Mouse (Mus musculus): ENCODE measurements at regions not wholly inside any gene's neighbourhood (a gene's known extent, or its start where the extent isn't known, plus 50 kb on each side); places are given as distances from the start of the nearest gene placed in this dataset.

DNA sequence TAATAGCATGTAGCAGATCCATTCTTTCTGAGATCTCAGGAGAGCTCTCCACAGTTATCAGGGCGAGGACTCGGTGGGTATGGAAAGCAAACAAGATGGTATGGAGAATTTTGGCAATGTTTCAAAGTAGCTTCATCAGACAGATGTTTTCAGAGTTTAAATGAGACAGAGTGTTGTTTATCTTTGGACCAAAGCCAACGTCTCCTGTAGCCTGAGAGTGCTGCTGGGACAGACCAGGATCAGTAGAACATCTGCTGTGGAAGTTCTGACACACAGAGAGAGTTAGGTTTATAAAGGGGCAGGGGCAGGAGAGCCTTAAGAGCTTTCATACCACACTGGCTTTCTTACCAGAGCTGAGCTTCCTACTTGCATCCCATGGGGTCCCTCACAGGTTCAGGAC is 97.6 kb downstream of the Dact1 start:
- TF ChIP-seq POLR2A (IDR thresholded peaks at IDR 0.05; ENCODE audit: control insufficient read depth, low read depth, low read length) (no peak), CTCF (IDR thresholded peaks at IDR 0.05; ENCODE audit: control insufficient read depth, insufficient read depth, insufficient replicate concordance, low read depth, low read length) (no peak)
- no peak overlapping the region for H3K27ac ChIP-seq (ENCODE audit: control insufficient read depth, insufficient read depth, low read depth, low read length)
- H3K36me3 ChIP-seq (ENCODE audit: control insufficient read depth, insufficient read depth, low read length) = no peaks in the 10 kb centered on the region
- no peak overlapping the region for H3K4me3 ChIP-seq (ENCODE audit: control insufficient read depth, low read depth, low read length)
- H3K27me3 ChIP-seq (ENCODE audit: control insufficient read depth, insufficient read depth, low read length) = no peaks in the 10 kb centered on the region
- no peaks in the 10 kb centered on the region for H3K4me1 ChIP-seq (ENCODE audit: control insufficient read depth, insufficient read depth, low read length)

GRCm38 (mm10) chr12:71408396-71409050 is 98.8 kb downstream of the Dact1 start:
- Histone ChIP-seq H3K4me3 (ENCODE audit: control insufficient read depth, low read depth, low read length) (no peak overlapping the region), H3K27me3 (ENCODE audit: control insufficient read depth, insufficient read depth, low read length) (no peaks in the 10 kb centered on the region), H3K4me1 (ENCODE audit: control insufficient read depth, insufficient read depth, low read length) (no peaks in the 10 kb centered on the region), H3K27ac (ENCODE audit: control insufficient read depth, insufficient read depth, low read depth, low read length) (no peak overlapping the region), H3K36me3 (ENCODE audit: control insufficient read depth, insufficient read depth, low read length) (no peaks in the 10 kb centered on the region)
- TF ChIP-seq CTCF (IDR thresholded peaks at IDR 0.05; ENCODE audit: control insufficient read depth, insufficient read depth, insufficient replicate concordance, low read depth, low read length) = no peak
- TF ChIP-seq POLR2A (IDR thresholded peaks at IDR 0.05; ENCODE audit: control insufficient read depth, low read depth, low read length) = no peak

DNA sequence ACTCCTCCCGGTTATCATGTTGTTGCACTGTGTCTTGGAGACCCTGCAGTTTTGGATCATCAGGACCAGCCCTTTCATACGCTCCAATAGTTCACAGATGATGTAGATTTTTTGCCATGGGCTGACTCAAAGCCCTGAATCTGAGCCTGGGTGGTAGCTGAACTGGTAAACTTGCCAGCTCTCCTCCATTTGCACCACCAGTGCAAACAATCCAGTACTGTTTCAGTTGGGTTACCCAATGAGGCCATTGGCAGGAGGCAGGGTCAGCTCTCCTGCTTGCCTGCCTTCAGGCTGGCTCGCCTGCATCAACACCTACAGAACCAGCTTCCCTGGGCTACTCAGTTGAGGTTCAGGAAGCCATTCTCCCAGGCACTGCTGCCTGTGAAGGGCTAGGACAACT is 102.6 kb downstream of the Dact1 start:
- no peaks in the 10 kb centered on the region for H3K36me3 ChIP-seq (ENCODE audit: control insufficient read depth, insufficient read depth, low read length)
- no peaks in the 10 kb centered on the region for H3K27me3 ChIP-seq (ENCODE audit: control insufficient read depth, insufficient read depth, low read length)
- no peak overlapping the region for H3K4me3 ChIP-seq (ENCODE audit: control insufficient read depth, low read depth, low read length)
- no peaks in the 10 kb centered on the region for H3K4me1 ChIP-seq (ENCODE audit: control insufficient read depth, insufficient read depth, low read length)
- no peak overlapping the region for H3K27ac ChIP-seq (ENCODE audit: control insufficient read depth, insufficient read depth, low read depth, low read length)
- TF ChIP-seq CTCF (IDR thresholded peaks at IDR 0.05; ENCODE audit: control insufficient read depth, insufficient read depth, insufficient replicate concordance, low read depth, low read length) (no peak), POLR2A (IDR thresholded peaks at IDR 0.05; ENCODE audit: control insufficient read depth, low read depth, low read length) (no peak)

- H3K27ac ChIP-seq (ENCODE audit: control insufficient read depth, insufficient read depth, low read depth, low read length) = no peak overlapping the region
- H3K36me3 ChIP-seq (ENCODE audit: control insufficient read depth, insufficient read depth, low read length) = no peaks in the 10 kb centered on the region
- no peak overlapping the region for H3K4me3 ChIP-seq (ENCODE audit: control insufficient read depth, low read depth, low read length)
- TF ChIP-seq CTCF (IDR thresholded peaks at IDR 0.05; ENCODE audit: control insufficient read depth, insufficient read depth, insufficient replicate concordance, low read depth, low read length) (no peak), POLR2A (IDR thresholded peaks at IDR 0.05; ENCODE audit: control insufficient read depth, low read depth, low read length) (no peak)
- H3K27me3 ChIP-seq (ENCODE audit: control insufficient read depth, insufficient read depth, low read length) = no peaks in the 10 kb centered on the region
- H3K4me1 ChIP-seq (ENCODE audit: control insufficient read depth, insufficient read depth, low read length) = peaks cover 2% of the 10 kb centered on the region; the same call in 1 of the 2 replicates
These were observed 107.3 kb downstream of the Dact1 start for GRCm38 (mm10) chr12:71416968-71417367.

DNA sequence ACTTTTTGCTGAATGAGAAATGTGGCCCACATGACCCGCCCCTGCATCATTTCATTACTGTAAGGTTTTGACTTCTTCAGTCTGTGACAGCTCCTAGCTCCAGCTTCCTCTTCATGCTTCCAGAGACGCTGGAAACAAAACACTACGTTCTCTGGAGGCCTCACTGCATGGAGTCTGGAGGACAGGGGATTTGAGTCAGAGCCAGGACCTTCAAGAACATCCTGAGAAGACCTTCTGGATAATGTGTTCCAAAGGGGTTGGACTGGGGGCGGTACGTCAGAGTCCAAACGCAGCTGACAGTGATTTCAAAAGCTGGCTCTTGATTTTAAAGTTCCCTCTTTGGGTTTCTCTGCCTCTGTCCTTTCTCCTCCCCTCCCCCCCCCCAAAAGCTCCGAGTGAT is 108.5 kb downstream of the Dact1 start:
- Histone ChIP-seq H3K36me3 (ENCODE audit: control insufficient read depth, insufficient read depth, low read length) (no peaks in the 10 kb centered on the region), H3K27me3 (ENCODE audit: control insufficient read depth, insufficient read depth, low read length) (no peaks in the 10 kb centered on the region), H3K4me3 (ENCODE audit: control insufficient read depth, low read depth, low read length) (no peak overlapping the region), H3K4me1 (ENCODE audit: control insufficient read depth, insufficient read depth, low read length) (peaks cover 2% of the 10 kb centered on the region; the same call in 1 of the 2 replicates), H3K27ac (ENCODE audit: control insufficient read depth, insufficient read depth, low read depth, low read length) (no peak overlapping the region)
- TF ChIP-seq CTCF (IDR thresholded peaks at IDR 0.05; ENCODE audit: control insufficient read depth, insufficient read depth, insufficient replicate concordance, low read depth, low read length) = no peak
- no peak for TF ChIP-seq POLR2A (IDR thresholded peaks at IDR 0.05; ENCODE audit: control insufficient read depth, low read depth, low read length)

DNA sequence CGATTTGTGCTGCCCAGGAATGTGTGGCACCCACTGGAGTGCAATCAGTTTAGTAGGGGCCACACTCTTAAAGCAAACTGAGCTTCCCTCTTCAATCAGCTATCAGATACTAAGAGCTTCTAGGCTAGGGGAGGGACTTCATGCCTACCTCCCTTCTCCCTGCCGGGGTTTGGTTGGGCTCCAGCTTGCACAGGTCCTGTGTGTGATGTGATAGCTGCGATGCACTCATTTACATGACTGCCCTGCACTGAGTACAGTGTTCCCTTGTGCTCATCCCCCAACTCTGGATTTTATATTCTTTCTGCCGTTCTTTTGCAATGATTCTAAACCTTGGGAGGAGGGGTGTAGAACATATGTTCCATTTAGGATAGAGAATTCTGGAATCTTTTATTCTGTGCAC is 109.5 kb downstream of the Dact1 start:
- Histone ChIP-seq H3K27ac (ENCODE audit: control insufficient read depth, insufficient read depth, low read depth, low read length) (no peak overlapping the region), H3K4me1 (ENCODE audit: control insufficient read depth, insufficient read depth, low read length) (peaks cover 2% of the 10 kb centered on the region; the same call in 1 of the 2 replicates), H3K36me3 (ENCODE audit: control insufficient read depth, insufficient read depth, low read length) (no peaks in the 10 kb centered on the region), H3K4me3 (ENCODE audit: control insufficient read depth, low read depth, low read length) (no peak overlapping the region), H3K27me3 (ENCODE audit: control insufficient read depth, insufficient read depth, low read length) (no peaks in the 10 kb centered on the region)
- no peak for TF ChIP-seq CTCF (IDR thresholded peaks at IDR 0.05; ENCODE audit: control insufficient read depth, insufficient read depth, insufficient replicate concordance, low read depth, low read length)
- no peak for TF ChIP-seq POLR2A (IDR thresholded peaks at IDR 0.05; ENCODE audit: control insufficient read depth, low read depth, low read length)

GRCm38 (mm10) chr12:71426023-71426719 is 116.5 kb downstream of the Dact1 start:
- no peaks in the 10 kb centered on the region for H3K36me3 ChIP-seq (ENCODE audit: control insufficient read depth, insufficient read depth, low read length)
- H3K4me1 ChIP-seq (ENCODE audit: control insufficient read depth, insufficient read depth, low read length) = peaks cover 3% of the 10 kb centered on the region
- no peak overlapping the region for H3K4me3 ChIP-seq (ENCODE audit: control insufficient read depth, low read depth, low read length)
- TF ChIP-seq POLR2A (IDR thresholded peaks at IDR 0.05; ENCODE audit: control insufficient read depth, low read depth, low read length) = no peak
- TF ChIP-seq CTCF (IDR thresholded peaks at IDR 0.05; ENCODE audit: control insufficient read depth, insufficient read depth, insufficient replicate concordance, low read depth, low read length) = no peak
- H3K27me3 ChIP-seq (ENCODE audit: control insufficient read depth, insufficient read depth, low read length) = no peaks in the 10 kb centered on the region
- H3K27ac ChIP-seq (ENCODE audit: control insufficient read depth, insufficient read depth, low read depth, low read length) = no peak overlapping the region; the same call in 1 of the 2 replicates
